Mouse (Mus musculus): ENCODE data around the gene Abcb5. TPM values are rescaled to one million over a fixed set of nuclear protein-coding genes. Genes with fewer than 3 reads are reported as not detected.

Gene Abcb5
- total and polyA plus RNA-seq, 3 experiments: not detected

DNA sequence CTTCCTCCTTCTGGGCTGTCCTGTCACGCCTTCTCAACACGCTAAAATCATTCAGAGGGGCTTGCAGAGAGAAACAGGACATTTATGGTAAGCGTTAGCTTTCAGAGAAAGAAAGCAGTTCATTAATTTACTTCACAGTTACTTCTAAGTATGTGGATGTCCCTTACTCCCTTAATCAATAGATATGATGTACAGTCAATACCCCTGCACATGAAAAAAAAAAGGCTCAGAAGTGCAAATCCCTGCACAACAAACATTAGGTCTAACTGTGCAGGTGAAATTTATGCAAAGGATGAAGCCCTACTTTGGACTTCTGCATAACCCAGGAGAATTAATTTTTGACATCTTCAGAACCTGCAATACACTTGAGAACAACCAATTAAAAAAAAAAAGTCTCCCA is 120.9 kb downstream of the Abcb5 start:
- H3K9me3 ChIP-seq (replicated peaks; ENCODE audit: insufficient read depth, low read length): no peaks in the 10 kb centered on the region
- H3K9ac ChIP-seq (ENCODE audit: control insufficient read depth, low read depth, low read length, poor library complexity, severe bottlenecking): no peak overlapping the region
- no peak for DNase-seq (ENCODE audit: low read depth, low spot score)
- H3K36me3 ChIP-seq (ENCODE audit: control insufficient read depth in 1 of 2, insufficient read depth in 2 of 2, low read length in 2 of 2): no peaks in the 10 kb centered on the region
- H3K27ac ChIP-seq (ENCODE audit: control insufficient read depth, low read depth, low read length): no peak overlapping the region
- no peaks in the 10 kb centered on the region for H3K4me1 ChIP-seq (ENCODE audit: control insufficient read depth in 1 of 2, insufficient read depth in 2 of 2, low read length in 2 of 2)
- TF ChIP-seq ZKSCAN1 (IDR thresholded peaks at IDR 0.05; ENCODE audit: low read depth, low read length) (no peak), NRF1 (IDR thresholded peaks at IDR 0.05; ENCODE audit: insufficient read depth, low read depth, low read length, poor library complexity, severe bottlenecking) (no peak), MEF2A (IDR thresholded peaks at IDR 0.05; ENCODE audit: extremely low read depth, insufficient replicate concordance, low read depth, low read length, poor library complexity, severe bottlenecking) (no peak), USF2 (IDR thresholded peaks at IDR 0.05; ENCODE audit: borderline replicate concordance in 1 of 2, insufficient read depth in 1 of 2, low read depth in 1 of 2, low read length in 2 of 2) (no peak), CTCF (IDR thresholded peaks at IDR 0.05 in 2 of 3, conservative IDR thresholded peaks at IDR 0.05 in 1 of 3; ENCODE audit: control insufficient read depth in 1 of 3, insufficient read depth in 1 of 3, low read depth in 2 of 3, low read length in 3 of 3, poor library complexity in 1 of 3, severe bottlenecking in 1 of 3) (no peak), ZC3H11A (IDR thresholded peaks at IDR 0.05; ENCODE audit: low read depth, low read length) (no peak), E2F4 (IDR thresholded peaks at IDR 0.05; ENCODE audit: borderline replicate concordance, low read depth, low read length) (no peak), CHD1 (IDR thresholded peaks at IDR 0.05; ENCODE audit: low read depth, low read length) (no peak), ZMIZ1 (IDR thresholded peaks at IDR 0.05; ENCODE audit: low read depth, low read length) (no peak), USF1 (IDR thresholded peaks at IDR 0.05; ENCODE audit: low read depth, low read length) (no peak), HCFC1 (IDR thresholded peaks at IDR 0.05; ENCODE audit: low read depth, low read length) (no peak)
- H3K4me3 ChIP-seq (ENCODE audit: control insufficient read depth in 1 of 2, insufficient read depth in 1 of 2, low read depth in 2 of 2, low read length in 2 of 2): no peak overlapping the region
- no peaks in the 10 kb centered on the region for H3K79me2 ChIP-seq (ENCODE audit: control insufficient read depth, insufficient read depth, low read length, poor library complexity)
- H3K27me3 ChIP-seq (ENCODE audit: control insufficient read depth in 1 of 2, insufficient read depth in 2 of 2, low read length in 2 of 2): no peaks in the 10 kb centered on the region

GRCm38 (mm10) chr12:118844841-118845240 is 121.4 kb downstream of the Abcb5 start:
- H3K36me3 ChIP-seq (ENCODE audit: control insufficient read depth in 1 of 2, insufficient read depth in 2 of 2, low read length in 2 of 2): no peaks in the 10 kb centered on the region
- no peak for TF ChIP-seq GATA1 (IDR thresholded peaks at IDR 0.05; ENCODE audit: low read depth, low read length)
- no peak for TF ChIP-seq TCF12 (IDR thresholded peaks at IDR 0.05; ENCODE audit: low read depth, low read length)
- TF ChIP-seq ZNF384 (IDR thresholded peaks at IDR 0.05; ENCODE audit: low read depth, low read length): no peak
- TF ChIP-seq CTCF (IDR thresholded peaks at IDR 0.05 in 2 of 3, conservative IDR thresholded peaks at IDR 0.05 in 1 of 3; ENCODE audit: control insufficient read depth in 1 of 3, insufficient read depth in 1 of 3, low read depth in 2 of 3, low read length in 3 of 3, poor library complexity in 1 of 3, severe bottlenecking in 1 of 3): no peak
- TF ChIP-seq POLR2A (IDR thresholded peaks at IDR 0.05; ENCODE audit: control insufficient read depth in 1 of 2, insufficient read depth in 1 of 2, low read depth in 1 of 2, low read length in 2 of 2, poor library complexity in 1 of 2): no peak
- no peak for TF ChIP-seq RAD21 (IDR thresholded peaks at IDR 0.05; ENCODE audit: low read depth, low read length)
- TF ChIP-seq UBTF (IDR thresholded peaks at IDR 0.05; ENCODE audit: borderline replicate concordance, insufficient read depth, low read depth, low read length): no peak
- no peak for TF ChIP-seq JUND (IDR thresholded peaks at IDR 0.05; ENCODE audit: low read depth, low read length)
- no peak for TF ChIP-seq POLR2AphosphoS5 (IDR thresholded peaks at IDR 0.05; ENCODE audit: borderline replicate concordance, low read depth, low read length)
- TF ChIP-seq MXI1 (IDR thresholded peaks at IDR 0.05; ENCODE audit: low read depth, low read length): no peak
- TF ChIP-seq HCFC1 (IDR thresholded peaks at IDR 0.05; ENCODE audit: low read depth, low read length): no peak
- H3K9me3 ChIP-seq (replicated peaks; ENCODE audit: insufficient read depth, low read length): no peaks in the 10 kb centered on the region
- DNase-seq (ENCODE audit: low read depth, low spot score): no peak
- no peak overlapping the region for H3K27ac ChIP-seq (ENCODE audit: control insufficient read depth, low read depth, low read length)
- H3K27me3 ChIP-seq (ENCODE audit: control insufficient read depth in 1 of 2, insufficient read depth in 2 of 2, low read length in 2 of 2): no peaks in the 10 kb centered on the region
- H3K79me2 ChIP-seq (ENCODE audit: control insufficient read depth, insufficient read depth, low read length, poor library complexity): no peaks in the 10 kb centered on the region
- H3K9ac ChIP-seq (ENCODE audit: control insufficient read depth, low read depth, low read length, poor library complexity, severe bottlenecking): no peak overlapping the region
- H3K4me3 ChIP-seq (ENCODE audit: control insufficient read depth in 1 of 2, insufficient read depth in 1 of 2, low read depth in 2 of 2, low read length in 2 of 2): no peak overlapping the region
- H3K4me1 ChIP-seq (ENCODE audit: control insufficient read depth in 1 of 2, insufficient read depth in 2 of 2, low read length in 2 of 2): no peaks in the 10 kb centered on the region
